Mouse (Mus musculus): Measurements from ENCODE around the gene Gm20388. TPM values are rescaled to one million over a fixed set of nuclear protein-coding genes. Genes with fewer than 3 reads are reported as not detected.

The Gm20388 gene
- polyA plus RNA-seq, 1 experiment from 2014 or later = not detected

- Histone ChIP-seq H3K9me3 (ENCODE audit: control insufficient read depth, low read length) (no peaks in the 10 kb centered on the region), H3K4me3 (replicated peaks; ENCODE audit: low read length) (no peak overlapping the region), H3K36me3 (replicated peaks; ENCODE audit: control insufficient read depth, insufficient read depth) (peaks cover 12% of the 10 kb centered on the region; the same call in 1 of the 2 replicates), H3K9ac (no peak overlapping the region), H3K4me2 (replicated peaks) (no peak overlapping the region), H3K4me1 (replicated peaks; ENCODE audit: control insufficient read depth, insufficient read depth, low read length) (no peaks in the 10 kb centered on the region; the same call in 1 of the 2 replicates), H3K27me3 (ENCODE audit: control insufficient read depth, insufficient read depth, low read length) (no peaks in the 10 kb centered on the region), H3K27ac (no peak overlapping the region)
- WGBS = 71% methylated on average over 6 of the region's 6 CpGs
- ATAC-seq (ENCODE audit: low FRiP score) (no peak), DNase-seq (ENCODE audit: low spot score) (no peak)
These were observed 1657.7 kb downstream of the Gm20388 start for GRCm38 (mm10) chr8:121568321-121568720.

- Histone ChIP-seq H3K36me3 (replicated peaks; ENCODE audit: control insufficient read depth, insufficient read depth) (peaks cover 7% of the 10 kb centered on the region; the same call in 1 of the 2 replicates), H3K9ac (no peak overlapping the region), H3K9me3 (ENCODE audit: control insufficient read depth, low read length) (no peaks in the 10 kb centered on the region), H3K4me2 (replicated peaks) (no peak overlapping the region), H3K27me3 (ENCODE audit: control insufficient read depth, insufficient read depth, low read length) (no peaks in the 10 kb centered on the region), H3K4me1 (replicated peaks; ENCODE audit: control insufficient read depth, insufficient read depth, low read length) (no peaks in the 10 kb centered on the region; the same call in 1 of the 2 replicates), H3K27ac (no peak overlapping the region), H3K4me3 (replicated peaks; ENCODE audit: low read length) (no peak overlapping the region)
- WGBS = 87% methylated on average over 21 of the region's 21 CpGs
- no peak for ATAC-seq (ENCODE audit: low FRiP score)
- DNase-seq (ENCODE audit: low spot score) = no peak
These were observed 1659.7 kb downstream of the Gm20388 start for GRCm38 (mm10) chr8:121570335-121570734.

GRCm38 (mm10) chr8:121570801-121571200 is 1660.2 kb downstream of the Gm20388 start:
- no peak overlapping the region for H3K4me2 ChIP-seq (replicated peaks)
- WGBS = 86% methylated on average over 17 of the region's 17 CpGs
- H3K27ac ChIP-seq = no peak overlapping the region
- no peaks in the 10 kb centered on the region for H3K9me3 ChIP-seq (ENCODE audit: control insufficient read depth, low read length)
- H3K9ac ChIP-seq = no peak overlapping the region
- peaks cover 5% of the 10 kb centered on the region; the same call in 1 of the 2 replicates for H3K36me3 ChIP-seq (replicated peaks; ENCODE audit: control insufficient read depth, insufficient read depth)
- ATAC-seq (ENCODE audit: low FRiP score) = no peak
- no peak overlapping the region for H3K4me3 ChIP-seq (replicated peaks; ENCODE audit: low read length)
- no peak for DNase-seq (ENCODE audit: low spot score)
- no peaks in the 10 kb centered on the region for H3K27me3 ChIP-seq (ENCODE audit: control insufficient read depth, insufficient read depth, low read length)
- H3K4me1 ChIP-seq (replicated peaks; ENCODE audit: control insufficient read depth, insufficient read depth, low read length) = peaks cover 4% of the 10 kb centered on the region; the same call in 1 of the 2 replicates

- ATAC-seq (ENCODE audit: low FRiP score) (no peak), DNase-seq (ENCODE audit: low spot score) (no peak)
- Histone ChIP-seq H3K4me1 (replicated peaks; ENCODE audit: control insufficient read depth, insufficient read depth, low read length) (peaks cover 18% of the 10 kb centered on the region), H3K27me3 (ENCODE audit: control insufficient read depth, insufficient read depth, low read length) (no peaks in the 10 kb centered on the region), H3K4me2 (replicated peaks) (no peak overlapping the region), H3K36me3 (replicated peaks; ENCODE audit: control insufficient read depth, insufficient read depth) (no peaks in the 10 kb centered on the region), H3K9ac (no peak overlapping the region), H3K9me3 (ENCODE audit: control insufficient read depth, low read length) (no peaks in the 10 kb centered on the region), H3K4me3 (replicated peaks; ENCODE audit: low read length) (no peak overlapping the region), H3K27ac (no peak overlapping the region)
- 80% methylated on average over 7 of the region's 7 CpGs for WGBS
These were observed 1661.5 kb downstream of the Gm20388 start for GRCm38 (mm10) chr8:121572121-121572520.

GRCm38 (mm10) chr8:121573275-121573674 is 1662.6 kb downstream of the Gm20388 start:
- Histone ChIP-seq H3K4me3 (replicated peaks; ENCODE audit: low read length) (no peak overlapping the region), H3K9me3 (ENCODE audit: control insufficient read depth, low read length) (no peaks in the 10 kb centered on the region), H3K4me2 (replicated peaks) (no peak overlapping the region), H3K27me3 (ENCODE audit: control insufficient read depth, insufficient read depth, low read length) (no peaks in the 10 kb centered on the region), H3K9ac (no peak overlapping the region), H3K27ac (no peak overlapping the region), H3K4me1 (replicated peaks; ENCODE audit: control insufficient read depth, insufficient read depth, low read length) (peaks cover 22% of the 10 kb centered on the region), H3K36me3 (replicated peaks; ENCODE audit: control insufficient read depth, insufficient read depth) (no peaks in the 10 kb centered on the region)
- DNase-seq (ENCODE audit: low spot score) (no peak), ATAC-seq (ENCODE audit: low FRiP score) (no peak)
- 44% methylated on average over 3 of the region's 3 CpGs for WGBS

GRCm38 (mm10) chr8:121575661-121576060 is 1665.0 kb downstream of the Gm20388 start:
- H3K27me3 ChIP-seq (ENCODE audit: control insufficient read depth, insufficient read depth, low read length) = no peaks in the 10 kb centered on the region
- H3K9ac ChIP-seq = no peak overlapping the region
- ATAC-seq (ENCODE audit: low FRiP score) (no peak), DNase-seq (ENCODE audit: low spot score) (no peak)
- no peaks in the 10 kb centered on the region for H3K36me3 ChIP-seq (replicated peaks; ENCODE audit: control insufficient read depth, insufficient read depth)
- no peak overlapping the region for H3K4me2 ChIP-seq (replicated peaks)
- 84% methylated on average over 3 of the region's 3 CpGs for WGBS
- no peaks in the 10 kb centered on the region for H3K9me3 ChIP-seq (ENCODE audit: control insufficient read depth, low read length)
- H3K4me3 ChIP-seq (replicated peaks; ENCODE audit: low read length) = no peak overlapping the region
- H3K4me1 ChIP-seq (replicated peaks; ENCODE audit: control insufficient read depth, insufficient read depth, low read length) = peaks cover 22% of the 10 kb centered on the region
- H3K27ac ChIP-seq = no peak overlapping the region

- Histone ChIP-seq H3K4me3 (replicated peaks; ENCODE audit: low read length) (peak overlapping the region; percentile 69), H3K9ac (peak overlapping the region; percentile 77), H3K4me1 (replicated peaks; ENCODE audit: control insufficient read depth, insufficient read depth, low read length) (peaks cover 22% of the 10 kb centered on the region), H3K27ac (peak overlapping the region; percentile 59), H3K9me3 (ENCODE audit: control insufficient read depth, low read length) (no peaks in the 10 kb centered on the region), H3K4me2 (replicated peaks) (peak overlapping the region; percentile 58), H3K27me3 (ENCODE audit: control insufficient read depth, insufficient read depth, low read length) (no peaks in the 10 kb centered on the region), H3K36me3 (replicated peaks; ENCODE audit: control insufficient read depth, insufficient read depth) (no peaks in the 10 kb centered on the region)
- ATAC-seq (ENCODE audit: low FRiP score) = peak; percentile 46; the same call in 1 of the 2 replicates
- under 1% methylated on average over 40 of the region's 44 CpGs for WGBS
- peak; percentile 53 for DNase-seq (ENCODE audit: low spot score)
These were observed 1667.4 kb downstream of the Gm20388 start for GRCm38 (mm10) chr8:121577751-121578675.

GRCm38 (mm10) chr8:121578676-121579451 is 1668.2 kb downstream of the Gm20388 start, which contains the start of gene Fbxo31:
Gene Fbxo31, minus strand, starts transcription at chr8:121578806.
- ATAC-seq (ENCODE audit: low FRiP score) = peak; percentile 93
- WGBS = under 1% methylated on average over 63 of the region's 63 CpGs

GRCm38 (mm10) chr8:121580465-121580864 is 1669.8 kb downstream of the Gm20388 start:
- WGBS = 39% methylated on average over 9 of the region's 9 CpGs
- Histone ChIP-seq H3K36me3 (replicated peaks; ENCODE audit: control insufficient read depth, insufficient read depth) (no peaks in the 10 kb centered on the region), H3K9me3 (ENCODE audit: control insufficient read depth, low read length) (no peaks in the 10 kb centered on the region), H3K27me3 (ENCODE audit: control insufficient read depth, insufficient read depth, low read length) (no peaks in the 10 kb centered on the region), H3K4me3 (replicated peaks; ENCODE audit: low read length) (no peak overlapping the region), H3K9ac (no peak overlapping the region), H3K27ac (no peak overlapping the region), H3K4me1 (replicated peaks; ENCODE audit: control insufficient read depth, insufficient read depth, low read length) (peaks cover 25% of the 10 kb centered on the region), H3K4me2 (replicated peaks) (no peak overlapping the region)
- ATAC-seq (ENCODE audit: low FRiP score) = no peak
- no peak for DNase-seq (ENCODE audit: low spot score)

More at GRCm38 (mm10) chr8:121578676-121579451, 1668.2 kb downstream of the Gm20388 start, which contains the start of gene Fbxo31:
- peak within 1 kb of the TSS; percentile 69 for H3K4me3 ChIP-seq (replicated peaks; ENCODE audit: low read length)
- H3K4me1 ChIP-seq (replicated peaks; ENCODE audit: control insufficient read depth, insufficient read depth, low read length) = peaks cover 22% of the 10 kb centered on the region
- no peaks in the 10 kb centered on the region for H3K9me3 ChIP-seq (ENCODE audit: control insufficient read depth, low read length)
- peak within 1 kb of the TSS; percentile 58 for H3K4me2 ChIP-seq (replicated peaks)
- peak within 1 kb of the TSS; percentile 59 for H3K27ac ChIP-seq
- no peaks in the 10 kb centered on the region for H3K27me3 ChIP-seq (ENCODE audit: control insufficient read depth, insufficient read depth, low read length)
- peak within 1 kb of the TSS; percentile 77 for H3K9ac ChIP-seq
- no peaks in the 10 kb centered on the region for H3K36me3 ChIP-seq (replicated peaks; ENCODE audit: control insufficient read depth, insufficient read depth)
- DNase-seq (ENCODE audit: low spot score) = peak; percentile 90
